Mouse (Mus musculus): ENCODE results near the gene Prdm11.
A peak's percentile ranks its signal among the peaks of the same experiment; 100 is the strongest.

Gene Prdm11

GRCm38 (mm10) chr2:93045129-93045817, 694 bp downstream of the Prdm11 start:
- peak; percentile 100 for DNase-seq

DNA sequence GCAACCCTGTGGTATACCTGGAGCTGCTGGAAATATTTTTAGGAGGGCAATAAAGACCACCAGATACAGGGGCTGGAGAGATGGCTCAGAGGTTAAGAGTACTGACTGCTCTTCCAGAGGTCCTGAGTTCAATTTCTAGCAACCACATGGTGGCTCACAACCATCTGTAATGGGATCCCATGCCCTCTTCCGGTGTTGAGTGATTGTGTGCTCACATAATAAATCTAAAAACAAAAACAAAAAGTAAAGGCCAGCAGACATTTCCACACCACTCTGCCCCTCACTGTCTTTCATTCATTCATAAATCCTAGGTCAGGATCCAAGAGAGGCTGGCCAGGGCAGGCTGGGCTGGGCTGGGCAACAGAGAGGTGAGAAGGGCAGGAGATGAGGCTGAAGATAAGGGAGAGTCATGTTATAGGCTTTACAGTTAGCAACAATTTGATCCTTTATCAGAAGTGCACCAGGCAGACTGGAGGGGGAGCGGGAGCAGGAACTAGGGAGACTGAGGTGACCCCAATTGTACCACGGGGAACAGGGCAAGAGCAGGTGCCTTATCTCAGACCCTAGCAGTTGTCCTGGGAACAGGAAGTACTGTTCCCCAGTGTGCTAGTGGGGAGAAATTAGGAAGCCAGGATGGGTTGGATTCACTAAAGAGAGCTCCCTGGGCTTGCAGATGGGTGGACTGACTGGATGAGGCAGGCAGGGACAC, 2.4 kb downstream of the Prdm11 start:
- no peak for DNase-seq

DNA sequence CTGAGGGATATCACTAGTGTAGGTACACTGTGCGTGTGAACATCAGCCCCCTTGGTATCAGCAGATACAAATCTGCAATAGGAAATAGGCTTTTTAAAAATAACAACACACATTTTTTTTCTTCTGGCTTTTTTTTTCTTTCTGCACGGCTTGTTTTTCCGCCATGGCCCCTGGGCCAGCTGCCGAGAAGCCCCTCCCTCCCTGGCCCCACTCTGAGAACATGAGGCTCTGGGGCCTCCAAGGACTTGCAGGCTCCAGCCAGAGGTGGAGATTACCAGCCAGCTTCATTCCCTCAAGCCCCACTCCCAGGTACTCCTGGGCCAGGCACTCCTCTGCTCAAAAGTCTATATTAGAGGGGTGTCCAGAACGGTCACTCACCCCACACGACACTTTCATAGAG, 4.5 kb downstream of the Prdm11 start:
- DNase-seq: no peak

DNA sequence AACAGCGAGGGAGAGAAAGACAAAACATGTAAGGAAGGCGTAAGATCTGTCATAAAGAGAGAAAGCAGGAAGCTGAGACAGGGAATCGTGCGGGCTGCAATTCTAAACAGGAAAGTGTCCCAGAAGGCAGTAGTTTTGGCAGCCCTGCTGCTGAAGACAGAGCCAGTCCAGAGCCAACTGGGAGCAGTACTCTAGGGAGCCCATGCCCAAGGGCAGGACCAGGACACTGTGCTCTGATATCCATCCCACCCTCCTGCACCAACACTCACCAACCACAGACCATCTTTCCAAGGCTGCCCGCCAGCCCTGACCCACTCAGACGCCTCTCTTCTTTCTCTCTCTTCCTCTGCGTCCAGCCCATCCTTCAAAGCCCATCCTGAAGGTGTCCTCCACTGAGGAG, 5.1 kb downstream of the Prdm11 start:
- peak; percentile 95 for DNase-seq

- no peak for DNase-seq
These were observed 6.3 kb downstream of the Prdm11 start for GRCm38 (mm10) chr2:93039706-93040105.

GRCm38 (mm10) chr2:93039043-93039442, 6.9 kb downstream of the Prdm11 start:
- no peak for DNase-seq

DNA sequence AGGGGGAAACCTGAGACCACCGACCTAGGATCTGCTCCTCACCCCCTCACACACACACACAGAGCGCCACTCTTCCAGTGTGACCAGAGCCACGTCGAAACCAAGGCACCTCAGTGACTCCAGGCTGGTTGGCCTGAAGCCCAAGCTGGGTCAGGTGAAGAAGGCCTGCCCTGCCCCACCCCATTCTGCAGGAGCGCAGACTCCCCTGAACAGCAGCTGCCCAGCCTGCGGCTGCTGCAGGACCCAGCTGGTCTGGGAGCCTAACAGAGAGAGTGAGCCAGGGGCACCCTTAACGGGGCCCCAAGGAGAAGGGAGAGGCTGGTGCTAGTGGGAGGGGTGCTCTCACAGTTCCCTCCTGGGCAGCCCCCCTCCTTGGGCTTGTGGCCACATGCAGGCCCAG, 10.3 kb downstream of the Prdm11 start:
- peak; percentile 91 for DNase-seq

DNA sequence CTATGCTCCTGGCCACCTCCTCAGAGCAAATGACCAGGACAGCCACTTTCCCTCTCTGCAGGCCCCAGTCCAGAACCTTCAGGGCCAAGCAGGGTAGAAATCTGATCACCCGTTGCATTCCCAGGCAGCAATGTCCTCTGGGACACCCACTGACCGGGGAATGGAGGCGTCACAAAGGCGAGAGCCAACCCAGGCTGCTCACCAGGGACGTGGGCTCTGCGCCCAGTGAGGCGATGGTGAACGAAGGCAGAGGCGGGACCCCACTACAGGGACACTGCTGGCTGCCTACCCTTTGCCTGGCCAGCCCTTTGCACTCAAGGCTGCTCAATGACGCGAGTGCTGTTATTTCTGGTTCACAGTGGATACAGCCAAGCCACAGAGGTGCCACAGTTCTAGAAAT, 13.3 kb downstream of the Prdm11 start:
- peak; percentile 99 for DNase-seq

DNA sequence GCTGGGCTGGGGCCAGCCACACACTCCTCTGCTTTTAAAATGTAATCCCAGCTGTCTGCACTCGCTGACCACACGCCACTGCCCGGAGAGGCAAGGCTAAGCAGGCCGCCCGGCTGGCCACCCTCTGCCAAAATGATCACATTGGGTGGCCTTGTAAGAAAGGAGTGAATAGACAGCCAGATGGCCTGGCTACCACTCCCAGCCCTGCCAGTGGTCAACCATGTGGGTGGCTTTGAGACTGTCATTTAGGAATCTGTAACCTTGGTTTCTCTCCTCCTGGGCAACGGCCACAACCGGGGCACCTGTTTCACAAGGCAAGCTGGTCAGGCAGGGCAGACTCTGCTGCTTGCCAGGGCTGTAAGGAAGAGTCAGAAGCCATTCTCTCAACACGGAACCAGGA, 13.9 kb downstream of the Prdm11 start:
- DNase-seq: peak; percentile 98

- DNase-seq: peak; percentile 95
These were observed 14.9 kb downstream of the Prdm11 start for GRCm38 (mm10) chr2:93031021-93031420.

- DNase-seq: peak; percentile 97
These were observed 15.9 kb downstream of the Prdm11 start for GRCm38 (mm10) chr2:93030101-93030500.

- peak; percentile 96 for DNase-seq
These were observed 16.5 kb downstream of the Prdm11 start for GRCm38 (mm10) chr2:93029267-93030060.

GRCm38 (mm10) chr2:93028865-93029264, 17.1 kb downstream of the Prdm11 start:
- DNase-seq: no peak

DNA sequence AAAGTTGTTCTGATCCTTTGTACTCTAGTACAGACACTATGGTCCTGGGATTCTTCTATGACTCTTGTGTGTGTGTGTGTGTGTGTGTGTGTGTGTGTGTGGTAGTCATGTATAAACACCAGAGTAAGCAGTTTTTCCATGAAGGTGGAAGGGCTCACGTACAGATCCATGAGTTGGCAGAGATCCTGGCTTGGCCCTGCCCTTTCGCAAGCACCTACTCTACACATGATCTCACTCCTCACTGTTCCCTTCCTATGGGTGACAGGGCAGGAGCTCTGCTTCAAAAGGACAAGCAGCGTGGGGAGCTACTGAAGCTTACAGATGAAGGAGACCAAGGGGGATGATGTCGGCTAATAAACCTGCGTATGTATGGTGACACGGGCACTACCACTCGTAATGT, 18.3 kb downstream of the Prdm11 start:
- no peak for DNase-seq

DNA sequence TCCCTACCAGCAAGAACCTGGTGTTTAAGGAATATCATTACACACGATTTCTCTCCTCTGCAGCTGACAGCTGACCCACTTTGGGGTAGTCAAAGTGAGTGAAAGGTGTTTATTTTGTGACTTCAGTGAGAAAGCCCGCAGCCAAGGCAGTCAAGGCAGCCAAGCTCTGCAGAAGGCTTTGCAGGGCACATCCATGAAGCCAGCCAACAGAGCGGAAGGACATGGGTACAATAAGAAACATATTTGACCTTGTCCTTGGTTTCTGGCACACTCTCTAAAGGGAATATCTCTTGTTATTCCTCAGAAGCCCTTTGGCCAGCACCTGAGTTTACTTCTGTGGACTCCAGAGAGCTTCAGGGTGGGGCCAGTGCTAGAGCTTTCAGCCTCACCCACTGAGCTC, 21.5 kb downstream of the Prdm11 start:
- DNase-seq: no peak

GRCm38 (mm10) chr2:93018854-93019253, 27.1 kb downstream of the Prdm11 start:
- peak; percentile 92 for DNase-seq

GRCm38 (mm10) chr2:93017151-93017550, 28.8 kb downstream of the Prdm11 start:
- no peak for DNase-seq

- no peak for DNase-seq
These were observed 30.9 kb downstream of the Prdm11 start for GRCm38 (mm10) chr2:93015041-93015440.

DNA sequence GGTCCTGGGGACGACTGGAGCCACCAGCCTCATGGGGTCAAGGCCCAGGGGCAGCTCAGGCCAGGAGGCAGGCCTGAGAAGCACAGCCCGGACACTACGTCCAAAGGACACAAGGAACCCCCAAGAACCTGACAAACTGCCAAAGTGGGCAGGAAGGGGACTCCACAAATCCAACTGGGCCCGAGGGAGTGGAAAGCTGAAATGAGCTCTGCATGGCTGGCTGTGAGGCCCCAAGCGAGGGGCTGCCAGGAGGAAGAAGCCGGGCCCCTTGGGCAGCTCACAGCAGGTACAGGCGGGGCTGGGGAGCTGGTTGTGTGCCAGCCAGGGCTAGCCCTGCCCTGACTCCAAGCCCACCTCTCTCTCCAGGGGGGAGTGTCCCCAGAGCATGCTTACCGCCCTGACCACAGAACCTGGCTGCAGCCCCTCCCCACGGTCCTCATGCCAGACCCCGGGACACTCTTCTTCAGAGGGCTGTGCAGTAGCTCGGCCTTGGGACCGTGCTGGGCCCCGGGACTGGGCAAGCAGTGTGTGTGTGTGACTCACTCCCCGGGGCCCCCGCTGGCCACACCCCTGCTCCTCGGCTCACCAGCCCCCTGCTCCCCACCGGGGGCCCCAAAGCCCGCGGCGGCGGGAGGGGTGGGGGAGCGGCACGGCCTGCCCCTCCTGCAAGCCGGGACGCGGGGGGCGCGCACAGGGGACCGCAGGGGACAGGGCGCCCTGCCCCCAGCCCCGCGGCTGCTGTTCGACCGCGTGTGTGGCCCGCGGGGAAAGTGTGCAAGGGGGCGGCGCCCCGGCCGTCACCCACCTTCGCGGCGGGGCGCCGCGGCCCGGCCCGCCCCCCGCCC, 31.7 kb downstream of the Prdm11 start:
- peak; percentile 95 for DNase-seq

DNA sequence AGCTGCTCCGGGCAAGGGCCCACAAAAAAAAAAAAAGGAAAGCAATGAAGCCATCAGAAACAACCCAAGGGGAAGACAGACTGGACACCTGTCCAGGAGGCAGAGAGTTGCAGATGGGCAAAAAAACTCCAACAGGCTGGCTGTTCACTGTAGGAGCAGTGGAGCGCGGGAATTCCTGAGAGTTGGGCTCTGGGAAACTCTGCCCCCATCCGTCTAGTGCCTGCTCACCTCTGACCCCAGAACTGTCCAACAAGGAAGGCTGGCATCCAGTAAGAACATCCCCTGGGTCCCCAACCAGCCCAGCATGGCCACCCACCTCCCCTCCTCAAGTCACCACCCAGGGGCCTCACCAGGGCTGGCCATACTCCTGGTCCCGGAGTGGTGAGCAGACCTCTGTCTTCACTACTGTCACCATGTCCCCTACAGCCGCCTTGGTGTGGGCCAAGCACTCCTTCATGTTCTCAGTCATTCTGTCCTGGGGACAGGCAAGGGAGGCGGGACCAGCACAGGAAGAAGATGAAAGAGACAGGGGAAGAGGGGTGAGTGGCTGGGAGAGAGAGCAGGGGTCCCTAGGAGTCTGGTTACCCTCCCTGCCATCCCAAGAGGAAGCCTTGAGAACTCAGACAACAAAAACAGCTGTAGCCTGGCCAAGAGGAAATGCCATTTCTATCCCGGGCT, 32.4 kb downstream of the Prdm11 start:
- peak; percentile 93 for DNase-seq

DNA sequence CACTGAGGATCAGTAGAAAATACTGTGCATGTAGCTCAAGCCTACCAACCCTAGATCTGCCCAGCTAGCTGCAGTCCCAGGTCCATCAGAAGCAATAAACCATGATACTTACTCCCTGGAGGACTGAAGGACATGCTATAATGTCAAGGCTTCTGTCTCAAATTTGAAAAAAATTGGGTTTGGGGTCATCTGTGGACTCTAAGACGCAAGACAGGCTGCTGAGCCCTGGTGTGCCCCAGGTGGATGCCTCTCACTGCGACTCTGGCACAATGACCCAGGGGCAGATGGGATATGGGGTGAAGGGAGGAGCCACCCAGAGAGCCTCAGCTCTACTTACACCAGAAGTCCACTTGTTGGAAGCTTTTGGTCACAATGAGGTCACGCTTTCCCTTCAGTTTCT, 33.0 kb downstream of the Prdm11 start:
- no peak for DNase-seq

DNA sequence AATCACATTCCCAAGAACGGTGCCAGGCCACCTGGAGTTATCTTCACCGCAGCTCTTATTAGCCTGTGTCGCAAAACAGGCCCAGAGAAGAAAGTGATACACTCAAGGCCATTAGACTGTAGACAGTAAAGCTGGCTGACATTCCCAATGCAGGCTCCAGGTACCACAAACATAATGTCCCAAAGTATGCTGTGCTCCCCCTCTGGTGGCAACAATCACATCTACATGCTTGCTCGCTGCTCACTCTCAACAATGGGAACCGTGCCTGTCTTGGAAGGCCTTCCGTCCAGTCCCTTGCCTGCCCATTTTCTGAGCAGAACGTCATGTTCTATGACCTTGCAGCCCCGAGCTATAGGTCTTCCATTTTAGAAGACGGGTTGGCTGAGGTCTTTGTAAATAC, 34.0 kb downstream of the Prdm11 start:
- no peak for DNase-seq

Data from heart, adult 11 months (tissue).